Mouse (Mus musculus) forebrain, embryonic 16.5 days (tissue): ENCODE measurements around the gene Leng9. TPM values are rescaled to one million over a fixed set of nuclear protein-coding genes. Genes with fewer than 3 reads are reported as not detected.

Experiments
- ATAC-seq: fragments of 200-750 bp; cut with Nextera tagmentation; 2 replicates; pipeline ENCODE4 v1.8.0; 2017; ENCODE audit warnings: mild to moderate bottlenecking, moderate library complexity
- H3K27ac ChIP-seq: fragments of 300-500 bp; sonication (generic); 2 replicates; pipeline ENCODE4 v1.5.1; 2014; ENCODE audit warnings: low read length, control low read depth
- H3K27me3 ChIP-seq: fragments of 300-500 bp; sonication (generic); replicated peaks from 2 replicates; pipeline ENCODE4 v1.6.1; 2014; ENCODE audit warnings: low read length; ENCODE audit not compliant: control insufficient read depth, insufficient read depth
- H3K36me3 ChIP-seq: fragments of 300-500 bp; sonication (generic); 2 replicates; pipeline ENCODE4 v1.6.1; 2014; ENCODE audit not compliant: control insufficient read depth, insufficient read depth
- H3K4me1 ChIP-seq: fragments of 300-500 bp; sonication (generic); replicated peaks from 2 replicates; pipeline ENCODE4 v1.6.1; 2014; ENCODE audit warnings: low read length; ENCODE audit not compliant: control insufficient read depth, insufficient read depth
- H3K4me2 ChIP-seq: fragments of 300-500 bp; sonication (generic); 2 replicates; pipeline ENCODE4 v1.6.1; 2014; ENCODE audit warnings: mild to moderate bottlenecking, low read length, control low read depth
- H3K4me3 ChIP-seq: fragments of 300-500 bp; sonication (generic); replicated peaks from 2 replicates; pipeline ENCODE4 v1.5.1; 2014; ENCODE audit warnings: mild to moderate bottlenecking, low read length, control low read depth
- H3K9ac ChIP-seq: fragments of 300-500 bp; sonication (generic); replicated peaks from 2 replicates; pipeline ENCODE4 v1.6.1; 2014; ENCODE audit warnings: low read depth, low read length, control low read depth
- H3K9me3 ChIP-seq: fragments of 300-500 bp; sonication (generic); 2 replicates; pipeline ENCODE4 v1.6.1; 2016; ENCODE audit warnings: low read length; ENCODE audit not compliant: control insufficient read depth
- WGBS: fragments of 180-500 bp; shearing (Covaris S2); extraction: QIAGEN DNeasy Blood & Tissue Kit; methylation state at CpG from one replicate; pipeline ENCODE4 v1.1.7; 2014; 5-methylcytosine and 5-hydroxymethylcytosine counted together
- polyA plus RNA-seq: library from polyadenylated mRNA; unstranded; fragments of >200 nt; fragmentation: Nextera tagmentation; extraction: Ambion mirVana; gene quantifications from 2 replicates; pipeline ENCODE4 v1.2.1, GENCODE M21; 2015

Gene Leng9
- polyA plus RNA-seq, 1 experiment from 2014 or later: 6.4 TPM

DNA sequence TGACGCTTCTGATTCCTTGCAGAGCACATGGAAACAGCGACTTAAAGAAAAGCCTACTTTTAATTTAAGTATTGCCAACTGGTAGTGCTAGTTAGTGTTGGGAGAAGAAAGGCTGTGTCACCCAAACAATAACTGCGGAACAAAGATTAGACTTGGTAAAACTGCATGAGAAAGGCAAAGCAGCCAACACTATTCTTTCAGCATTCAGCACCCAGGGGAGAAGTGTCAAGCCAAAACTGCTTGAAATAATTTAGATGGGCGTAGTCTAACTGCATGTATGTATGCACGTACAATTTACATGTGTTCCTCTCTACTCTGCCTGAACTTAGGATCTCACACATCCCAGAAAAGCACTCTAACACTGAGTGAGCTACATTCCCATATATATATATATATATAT lies 4.2 kb upstream of the Leng9 start:
- Histone ChIP-seq H3K27me3 (peaks cover 11% of the 10 kb centered on the region), H3K36me3 (no peaks in the 10 kb centered on the region), H3K9ac (no peak overlapping the region), H3K9me3 (no peaks in the 10 kb centered on the region), H3K4me2 (no peak overlapping the region), H3K4me1 (peaks cover 12% of the 10 kb centered on the region), H3K4me3 (no peak overlapping the region), H3K27ac (no peak overlapping the region)
- WGBS: 75% methylated on average over 5 of the region's 5 CpGs
- no peak for ATAC-seq

- 13% methylated on average over 22 of the region's 22 CpGs for WGBS
- H3K27me3 ChIP-seq: peaks cover 11% of the 10 kb centered on the region
- no peak for ATAC-seq
- H3K9ac ChIP-seq: no peak overlapping the region
- H3K4me1 ChIP-seq: peaks cover 22% of the 10 kb centered on the region
- peaks cover 6% of the 10 kb centered on the region; the same call in 1 of the 2 replicates for H3K36me3 ChIP-seq
- H3K9me3 ChIP-seq: no peaks in the 10 kb centered on the region
- peak overlapping the region; percentile 75 for H3K4me2 ChIP-seq
- H3K27ac ChIP-seq: no peak overlapping the region
- H3K4me3 ChIP-seq: peak overlapping the region; percentile 74
Observed at GRCm38 (mm10) chr7:4151241-4151640, 1.1 kb upstream of the Leng9 start.

DNA sequence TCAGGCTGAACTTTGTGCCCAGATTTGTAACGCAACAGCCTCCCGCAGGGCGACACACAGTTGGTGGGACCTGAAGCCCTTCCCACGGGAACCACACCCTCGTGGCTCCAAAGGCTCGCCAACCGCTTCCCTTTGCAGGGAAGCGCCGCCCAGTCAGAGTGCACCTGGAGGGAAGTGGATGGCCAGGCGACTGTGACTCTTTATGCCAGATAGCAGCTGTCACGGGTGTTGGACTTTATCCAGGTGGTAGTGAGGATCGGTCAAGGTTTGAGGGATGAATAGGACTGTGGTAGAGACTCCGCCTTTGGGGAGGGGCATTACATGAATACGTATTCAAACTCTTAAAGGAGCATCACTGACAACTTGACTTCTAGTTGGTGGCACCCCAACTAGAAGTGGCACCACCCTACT lies 642 bp upstream of the Leng9 start:
- peak overlapping the region; percentile 75 for H3K4me2 ChIP-seq
- H3K9ac ChIP-seq: peak overlapping the region; percentile 5; the same call in 1 of the 2 replicates
- peaks cover 22% of the 10 kb centered on the region for H3K4me1 ChIP-seq
- peaks cover 11% of the 10 kb centered on the region for H3K27me3 ChIP-seq
- peak; percentile 16; the same call in 1 of the 2 replicates for ATAC-seq
- H3K4me3 ChIP-seq: peak overlapping the region; percentile 74
- WGBS: 4% methylated on average over 14 of the region's 14 CpGs
- H3K27ac ChIP-seq: no peak overlapping the region
- H3K36me3 ChIP-seq: peaks cover 10% of the 10 kb centered on the region
- no peaks in the 10 kb centered on the region for H3K9me3 ChIP-seq

DNA sequence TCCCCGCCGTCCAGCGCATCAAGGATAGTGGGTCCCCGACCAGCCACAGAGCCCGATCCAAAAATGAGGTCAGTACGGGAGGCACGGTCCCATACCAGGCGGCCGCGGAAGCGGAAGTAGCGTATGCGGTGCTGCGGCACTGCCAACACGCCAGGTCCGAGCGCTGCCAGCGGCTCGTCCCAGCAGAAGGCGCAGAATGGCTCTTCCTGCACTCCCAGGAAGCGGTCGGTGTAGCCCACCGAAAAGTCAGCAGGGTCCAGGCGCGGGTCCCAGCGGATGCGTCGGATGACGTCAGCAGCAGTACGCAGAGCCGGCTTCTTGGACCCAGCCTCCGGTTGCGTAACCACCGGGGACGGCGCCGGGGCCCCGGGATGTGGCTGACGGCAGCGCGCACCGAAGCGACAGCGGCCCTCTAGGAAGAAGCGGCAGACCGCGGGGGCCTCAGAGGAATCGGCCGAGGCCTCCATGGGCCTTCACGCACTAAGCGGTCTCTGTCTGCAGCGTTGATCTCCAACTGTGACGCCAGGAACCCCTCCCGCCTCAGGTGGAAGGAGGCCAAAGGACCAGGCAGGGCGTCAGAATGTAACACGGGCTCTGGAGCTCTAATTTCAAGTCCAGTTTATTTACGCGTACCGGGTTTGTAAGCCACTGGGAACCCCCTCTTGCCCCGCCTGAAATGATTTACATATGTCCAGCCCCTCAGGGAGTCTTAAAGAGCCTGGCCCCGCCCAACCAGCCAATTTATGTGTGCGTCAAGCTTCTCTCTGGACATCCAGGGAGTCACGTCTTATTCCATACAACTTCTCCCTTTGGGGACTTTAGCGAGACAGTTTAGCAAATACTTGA lies 742 bp downstream of the Leng9 start:
- Histone ChIP-seq H3K4me2 (peak overlapping the region; percentile 75), H3K27ac (peak overlapping the region; percentile 93), H3K9ac (peak overlapping the region; percentile 89), H3K4me1 (peaks cover 22% of the 10 kb centered on the region), H3K27me3 (peaks cover 11% of the 10 kb centered on the region), H3K9me3 (no peaks in the 10 kb centered on the region), H3K4me3 (peak overlapping the region; percentile 74), H3K36me3 (peaks cover 24% of the 10 kb centered on the region)
- under 1% methylated on average over 63 of the region's 64 CpGs for WGBS
- peak; percentile 79 for ATAC-seq

- 27% methylated on average over 18 of the region's 18 CpGs for WGBS
- peak; percentile 26 for ATAC-seq
- peak overlapping the region; percentile 74 for H3K4me3 ChIP-seq
Observed at GRCm38 (mm10) chr7:4148341-4149208, 1.6 kb downstream of the Leng9 start.

GRCm38 (mm10) chr7:4147836-4148235 lies 2.3 kb downstream of the Leng9 start:
- no peak overlapping the region for H3K27ac ChIP-seq
- peaks cover 22% of the 10 kb centered on the region for H3K4me1 ChIP-seq
- 81% methylated on average over 4 of the region's 4 CpGs for WGBS
- H3K9me3 ChIP-seq: no peaks in the 10 kb centered on the region
- H3K4me3 ChIP-seq: no peak overlapping the region
- peaks cover 39% of the 10 kb centered on the region for H3K36me3 ChIP-seq
- no peak for ATAC-seq
- H3K4me2 ChIP-seq: no peak overlapping the region
- peak overlapping the region; percentile 89; the same call in 1 of the 2 replicates for H3K9ac ChIP-seq
- H3K27me3 ChIP-seq: peaks cover 11% of the 10 kb centered on the region

More at GRCm38 (mm10) chr7:4148341-4149208, 1.6 kb downstream of the Leng9 start:
- Histone ChIP-seq H3K27me3 (peaks cover 11% of the 10 kb centered on the region), H3K27ac (peak overlapping the region; percentile 93), H3K9me3 (no peaks in the 10 kb centered on the region), H3K4me1 (peaks cover 22% of the 10 kb centered on the region), H3K4me2 (peak overlapping the region; percentile 75), H3K36me3 (peaks cover 32% of the 10 kb centered on the region), H3K9ac (peak overlapping the region; percentile 89)

GRCm38 (mm10) chr7:4147371-4147770 lies 2.8 kb downstream of the Leng9 start:
- peaks cover 44% of the 10 kb centered on the region for H3K36me3 ChIP-seq
- H3K9ac ChIP-seq: no peak overlapping the region
- H3K4me2 ChIP-seq: no peak overlapping the region
- H3K27me3 ChIP-seq: peaks cover 11% of the 10 kb centered on the region
- no peak overlapping the region for H3K27ac ChIP-seq
- ATAC-seq: no peak
- WGBS: 90% methylated on average over 20 of the region's 20 CpGs
- peaks cover 22% of the 10 kb centered on the region for H3K4me1 ChIP-seq
- no peak overlapping the region for H3K4me3 ChIP-seq
- no peaks in the 10 kb centered on the region for H3K9me3 ChIP-seq

- no peaks in the 10 kb centered on the region for H3K9me3 ChIP-seq
- ATAC-seq: no peak
- no peak overlapping the region for H3K27ac ChIP-seq
- peaks cover 5% of the 10 kb centered on the region for H3K27me3 ChIP-seq
- H3K36me3 ChIP-seq: peaks cover 53% of the 10 kb centered on the region
- no peak overlapping the region for H3K9ac ChIP-seq
- WGBS: 92% methylated on average over 22 of the region's 23 CpGs
- H3K4me3 ChIP-seq: no peak overlapping the region
- no peak overlapping the region for H3K4me2 ChIP-seq
- H3K4me1 ChIP-seq: peaks cover 21% of the 10 kb centered on the region
Observed at GRCm38 (mm10) chr7:4146241-4147180, 3.7 kb downstream of the Leng9 start.
